Mouse (Mus musculus) embryonic facial prominence, embryonic 13.5 days (tissue): ENCODE measurements around the gene Acsl4. TPM values are rescaled to one million over a fixed set of nuclear protein-coding genes. Genes with fewer than 3 reads are reported as not detected.

ENCODE experiments used
- ATAC-seq: fragments of 200-750 bp; cut with Nextera tagmentation; 2 replicates; pipeline ENCODE4 v1.8.0; 2017; ENCODE audit warnings: low read depth; ENCODE audit not compliant: insufficient number of reproducible peaks, insufficient read depth, low FRiP score, low TSS enrichment
- H3K27ac ChIP-seq: fragments of 300-500 bp; sonication (generic); 2 replicates; pipeline ENCODE4 v1.5.1; 2015; ENCODE audit warnings: moderate library complexity, mild to moderate bottlenecking, inconsistent platforms
- H3K27me3 ChIP-seq: fragments of 300-500 bp; sonication (generic); 2 replicates; pipeline ENCODE4 v1.6.1; 2015; ENCODE audit warnings: mild to moderate bottlenecking, inconsistent platforms
- H3K36me3 ChIP-seq: fragments of 300-500 bp; sonication (generic); 2 replicates; pipeline ENCODE4 v1.6.1; 2015; ENCODE audit warnings: mild to moderate bottlenecking, inconsistent platforms
- H3K4me1 ChIP-seq: fragments of 300-500 bp; sonication (generic); 2 replicates; pipeline ENCODE4 v1.6.1; 2015; ENCODE audit warnings: inconsistent platforms
- H3K4me2 ChIP-seq: fragments of 300-500 bp; sonication (generic); 2 replicates; pipeline ENCODE4 v1.6.1; 2015; ENCODE audit warnings: moderate library complexity, mild to moderate bottlenecking, inconsistent platforms
- H3K4me3 ChIP-seq: fragments of 300-500 bp; sonication (generic); 2 replicates; pipeline ENCODE4 v1.5.1; 2015; ENCODE audit warnings: mild to moderate bottlenecking, inconsistent platforms
- H3K9ac ChIP-seq: fragments of 300-500 bp; sonication (generic); 2 replicates; pipeline ENCODE4 v1.6.1; 2015; ENCODE audit warnings: mild to moderate bottlenecking, inconsistent platforms
- H3K9me3 ChIP-seq: fragments of 300-500 bp; sonication (generic); 2 replicates; pipeline ENCODE4 v1.6.1; 2016; ENCODE audit warnings: inconsistent platforms
- WGBS: fragments of 180-500 bp; shearing (Covaris S2); methylation state at CpG from one replicate; pipeline ENCODE4 v1.1.7; 2015; ENCODE audit warnings: mixed read lengths; 5-methylcytosine and 5-hydroxymethylcytosine counted together
- polyA plus RNA-seq: library from polyadenylated mRNA; unstranded; fragments of >200 nt; fragmentation: Nextera tagmentation; extraction: Ambion mirVana; gene quantifications from 2 replicates; pipeline ENCODE4 v1.2.1, GENCODE M21; 2015

The Acsl4 gene
- 7.8 and 9.2 TPM in 2 replicates for polyA plus RNA-seq

DNA sequence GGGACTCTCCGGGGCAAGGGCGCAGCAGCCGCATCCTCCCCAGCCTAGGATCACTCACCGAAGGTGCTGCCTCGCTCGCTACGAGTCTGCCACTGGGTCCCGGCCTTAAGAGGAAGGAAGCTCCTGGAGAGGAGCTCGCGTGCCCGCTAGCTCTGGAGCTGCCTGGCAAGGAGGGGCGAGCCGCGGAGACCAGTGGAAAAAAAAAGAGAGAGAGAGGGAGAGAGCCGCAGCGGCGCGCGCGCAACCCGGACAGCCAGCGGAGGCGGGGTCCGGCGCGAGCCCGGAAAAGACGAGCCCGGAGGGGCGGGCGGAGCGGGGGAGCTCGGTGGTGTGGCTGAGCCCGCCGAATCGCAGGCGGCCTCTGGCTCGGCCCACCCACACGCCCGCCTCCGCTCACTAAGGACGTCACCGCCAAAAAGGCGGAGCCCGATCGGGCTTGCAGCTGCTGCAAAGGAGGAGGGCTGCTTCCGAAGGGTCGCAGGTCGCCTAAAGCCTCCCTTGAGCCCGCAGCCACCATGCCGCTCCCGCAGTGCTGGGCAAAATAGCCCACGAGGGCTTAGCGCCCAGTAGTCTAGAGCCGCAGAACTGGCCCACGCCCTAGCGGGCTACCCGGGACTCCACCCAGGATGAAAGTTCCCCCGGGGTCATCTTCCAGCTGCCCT is at the start of gene Acsl4:
Gene Acsl4, minus strand, starts transcription at position 289 of the 662 bp plus-strand sequence.
- Histone ChIP-seq H3K36me3 (no peaks in the 10 kb centered on the region), H3K4me2 (peak within 1 kb of the TSS; percentile 62), H3K9ac (peak within 1 kb of the TSS; percentile 72), H3K27ac (peak within 1 kb of the TSS; percentile 77), H3K4me3 (peak within 1 kb of the TSS; percentile 58), H3K9me3 (no peaks in the 10 kb centered on the region), H3K4me1 (no peaks in the 10 kb centered on the region), H3K27me3 (peaks cover 32% of the 10 kb centered on the region)
- 26% methylated on average over 46 of the region's 59 CpGs for WGBS
- peak; percentile 95 for ATAC-seq

DNA sequence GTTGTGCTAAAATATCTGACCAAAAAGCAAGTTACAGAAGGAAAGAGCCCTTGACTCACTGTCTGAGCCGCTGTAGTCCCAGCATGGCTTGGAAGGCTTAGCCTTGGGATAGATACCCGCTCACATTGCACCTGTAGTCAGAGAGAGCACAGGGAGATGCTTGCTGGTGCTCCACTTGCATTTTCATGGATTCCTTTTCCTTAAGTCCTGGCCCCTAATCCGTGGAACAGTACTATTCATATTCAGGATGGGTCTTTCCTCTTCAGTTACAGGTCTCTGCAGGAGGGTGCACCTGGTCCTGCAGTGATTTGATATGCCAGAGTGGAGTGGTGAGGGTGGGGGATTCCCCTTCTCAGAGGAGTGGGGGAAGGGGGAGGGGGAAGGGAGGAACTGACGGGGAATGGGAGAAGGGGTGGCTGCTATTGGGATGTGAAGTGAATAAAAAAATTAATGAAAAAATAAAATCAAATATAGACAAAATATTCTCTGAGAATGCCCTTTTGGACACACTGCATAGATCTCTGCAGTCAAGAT is 47.7 kb upstream of the Acsl4 start:
- no peak overlapping the region for H3K4me3 ChIP-seq
- peaks cover 19% of the 10 kb centered on the region for H3K27me3 ChIP-seq
- H3K27ac ChIP-seq = no peak overlapping the region
- no peaks in the 10 kb centered on the region for H3K36me3 ChIP-seq
- no peaks in the 10 kb centered on the region for H3K4me1 ChIP-seq
- H3K9ac ChIP-seq = no peak overlapping the region
- 42% methylated on average over 4 of the region's 4 CpGs for WGBS
- no peak for ATAC-seq
- no peaks in the 10 kb centered on the region for H3K9me3 ChIP-seq
- H3K4me2 ChIP-seq = no peak overlapping the region

DNA sequence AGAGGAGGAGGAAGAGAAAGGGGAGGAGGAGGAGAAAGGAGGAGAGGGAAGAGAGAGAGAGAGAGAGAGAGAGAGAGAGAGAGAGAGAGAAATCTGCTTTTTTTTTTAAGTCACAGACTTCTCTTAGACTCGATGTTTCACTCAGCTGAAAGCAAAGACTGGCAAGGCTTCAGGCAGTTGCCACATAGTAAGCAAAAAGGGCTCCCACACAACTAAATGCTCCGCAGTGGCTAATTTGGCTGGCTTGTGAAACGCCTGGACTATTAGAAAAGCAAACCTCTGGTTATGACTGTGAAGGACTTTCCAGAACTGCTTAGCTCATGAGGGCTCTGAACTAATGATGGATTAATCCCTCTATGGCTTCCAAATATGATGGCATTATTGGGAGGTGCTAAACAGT is 42.5 kb upstream of the Acsl4 start:
- H3K27ac ChIP-seq = no peak overlapping the region
- H3K36me3 ChIP-seq = no peaks in the 10 kb centered on the region
- ATAC-seq = no peak
- H3K9me3 ChIP-seq = no peaks in the 10 kb centered on the region
- no peak overlapping the region for H3K4me2 ChIP-seq
- H3K4me3 ChIP-seq = no peak overlapping the region
- H3K9ac ChIP-seq = no peak overlapping the region
- no peaks in the 10 kb centered on the region for H3K4me1 ChIP-seq
- 63% methylated on average over 3 of the region's 3 CpGs for WGBS
- H3K27me3 ChIP-seq = peaks cover 15% of the 10 kb centered on the region

DNA sequence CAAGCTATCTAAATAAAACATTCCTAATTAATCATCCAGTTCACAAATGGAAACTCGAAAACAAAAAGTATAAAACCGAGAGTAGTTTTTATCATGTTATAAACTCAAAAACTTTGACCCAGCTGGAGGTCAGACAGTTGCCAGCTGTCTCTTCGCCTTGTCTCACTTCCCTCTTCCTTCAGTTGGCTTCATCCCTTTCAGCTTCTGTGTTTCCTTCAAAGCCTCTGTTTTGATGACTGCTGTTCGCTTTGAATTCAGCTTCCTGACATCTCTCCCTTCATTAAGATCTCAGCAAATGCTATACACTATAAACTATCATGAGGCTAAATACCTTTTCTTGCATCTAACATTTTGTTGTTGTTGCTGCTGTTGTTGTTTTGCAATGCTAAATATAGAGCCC is 36.8 kb upstream of the Acsl4 start:
- Histone ChIP-seq H3K9me3 (no peaks in the 10 kb centered on the region), H3K4me2 (no peak overlapping the region), H3K4me1 (no peaks in the 10 kb centered on the region), H3K4me3 (no peak overlapping the region), H3K9ac (no peak overlapping the region), H3K36me3 (no peaks in the 10 kb centered on the region), H3K27ac (no peak overlapping the region), H3K27me3 (peaks cover 9% of the 10 kb centered on the region)
- WGBS = 69% methylated on average over 4 of the region's 4 CpGs
- no peak for ATAC-seq

DNA sequence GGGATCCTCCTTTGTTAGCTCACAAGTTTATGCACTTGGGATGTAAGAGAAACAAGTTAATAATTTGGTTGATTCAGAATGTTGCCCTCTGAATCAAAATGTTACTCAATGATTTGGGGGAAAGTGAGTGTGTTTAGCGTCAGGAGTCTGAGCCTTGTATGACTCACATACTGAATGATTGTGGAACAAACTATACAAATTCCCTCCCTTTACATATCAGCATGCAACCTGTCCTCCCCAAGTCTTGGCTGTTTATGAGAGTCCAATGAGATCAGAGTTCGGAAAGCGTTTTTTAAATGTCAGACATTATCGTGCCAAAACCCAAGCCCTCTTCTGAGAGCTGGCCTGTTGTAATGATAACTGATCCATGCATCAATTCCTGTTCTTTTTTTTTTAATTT is 36.3 kb upstream of the Acsl4 start:
- H3K36me3 ChIP-seq = no peaks in the 10 kb centered on the region
- H3K4me3 ChIP-seq = no peak overlapping the region
- 80% methylated on average over 4 of the region's 4 CpGs for WGBS
- H3K9ac ChIP-seq = no peak overlapping the region
- H3K4me1 ChIP-seq = no peaks in the 10 kb centered on the region
- H3K27ac ChIP-seq = no peak overlapping the region
- ATAC-seq = no peak
- no peak overlapping the region for H3K4me2 ChIP-seq
- no peaks in the 10 kb centered on the region for H3K9me3 ChIP-seq
- H3K27me3 ChIP-seq = peaks cover 9% of the 10 kb centered on the region

DNA sequence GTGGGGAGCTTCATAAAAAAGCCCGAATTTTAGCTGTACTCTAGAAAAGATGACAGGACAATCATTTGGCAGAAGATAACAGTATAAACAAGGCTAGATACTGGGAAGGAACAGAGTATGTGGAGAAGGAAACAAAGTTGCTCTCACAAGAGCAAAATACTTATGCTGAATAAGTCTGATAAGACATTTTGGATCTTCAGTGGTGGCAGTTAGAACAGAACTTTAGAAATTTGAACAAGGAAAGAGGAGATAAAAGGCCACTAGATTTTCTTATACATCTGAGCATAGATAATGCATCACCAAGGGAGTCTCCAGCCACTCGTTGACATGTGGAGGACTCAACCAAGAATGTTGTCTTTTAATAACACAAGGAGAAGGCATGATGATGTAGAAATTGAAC is 23.5 kb upstream of the Acsl4 start:
- WGBS = 80% methylated on average over 2 of the region's 2 CpGs

DNA sequence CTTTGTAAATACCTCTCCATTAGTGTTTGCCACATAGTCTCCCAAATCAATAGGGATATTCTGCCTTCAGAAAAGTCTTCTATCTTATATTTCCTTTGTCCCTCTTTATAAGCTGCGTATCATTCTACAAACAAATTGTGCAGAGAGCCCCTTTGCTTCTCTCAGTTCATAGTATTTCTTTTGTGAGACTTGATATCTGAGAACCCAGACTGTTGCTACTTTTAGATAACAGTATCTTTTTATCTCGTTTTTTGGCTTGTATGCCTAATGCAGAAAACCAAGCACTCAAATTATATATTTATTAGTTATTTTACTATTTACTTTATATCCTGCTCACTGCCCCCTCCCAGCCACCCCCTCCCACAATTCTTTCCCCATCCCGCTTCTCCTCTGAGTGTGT is 19.7 kb upstream of the Acsl4 start:
- Histone ChIP-seq H3K36me3 (no peaks in the 10 kb centered on the region), H3K27me3 (peaks cover 15% of the 10 kb centered on the region)
- 75% methylated on average over 3 of the region's 3 CpGs for WGBS

More for the DNA sequence above, 23.5 kb upstream of the Acsl4 start:
- Histone ChIP-seq H3K4me1 (no peaks in the 10 kb centered on the region), H3K9ac (no peak overlapping the region), H3K4me2 (no peak overlapping the region), H3K27me3 (peaks cover 21% of the 10 kb centered on the region), H3K4me3 (no peak overlapping the region), H3K27ac (no peak overlapping the region), H3K9me3 (no peaks in the 10 kb centered on the region), H3K36me3 (no peaks in the 10 kb centered on the region)
- ATAC-seq = no peak

DNA sequence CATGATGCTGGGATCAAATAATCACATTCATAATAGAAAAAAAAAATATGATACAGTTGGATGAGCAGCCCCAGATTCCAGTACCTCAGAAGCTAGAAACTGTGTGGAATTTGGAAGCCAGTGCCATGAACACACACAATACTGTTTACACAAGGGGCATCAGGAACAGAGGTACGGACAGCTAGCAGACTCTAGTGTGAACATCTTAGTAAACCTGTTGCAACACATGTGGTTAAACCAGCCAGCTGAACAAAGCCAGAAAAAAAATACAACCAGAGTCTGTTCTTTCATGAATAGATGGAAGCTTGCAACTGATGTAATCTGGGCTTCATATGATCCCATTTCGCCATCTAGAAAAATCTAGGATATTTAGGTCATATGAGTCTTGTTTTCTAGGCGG is 19.0 kb upstream of the Acsl4 start:
- Histone ChIP-seq H3K36me3 (no peaks in the 10 kb centered on the region), H3K4me1 (no peaks in the 10 kb centered on the region), H3K4me2 (no peak overlapping the region), H3K27me3 (peaks cover 15% of the 10 kb centered on the region; the same call in 1 of the 2 replicates), H3K9ac (no peak overlapping the region), H3K27ac (no peak overlapping the region), H3K4me3 (no peak overlapping the region), H3K9me3 (no peaks in the 10 kb centered on the region)
- WGBS = 80% methylated on average over 3 of the region's 3 CpGs
- no peak for ATAC-seq

More for the DNA sequence above, 19.7 kb upstream of the Acsl4 start:
- Histone ChIP-seq H3K9ac (no peak overlapping the region), H3K9me3 (no peaks in the 10 kb centered on the region), H3K4me2 (no peak overlapping the region), H3K4me1 (no peaks in the 10 kb centered on the region), H3K27ac (no peak overlapping the region), H3K4me3 (no peak overlapping the region)
- ATAC-seq = no peak

DNA sequence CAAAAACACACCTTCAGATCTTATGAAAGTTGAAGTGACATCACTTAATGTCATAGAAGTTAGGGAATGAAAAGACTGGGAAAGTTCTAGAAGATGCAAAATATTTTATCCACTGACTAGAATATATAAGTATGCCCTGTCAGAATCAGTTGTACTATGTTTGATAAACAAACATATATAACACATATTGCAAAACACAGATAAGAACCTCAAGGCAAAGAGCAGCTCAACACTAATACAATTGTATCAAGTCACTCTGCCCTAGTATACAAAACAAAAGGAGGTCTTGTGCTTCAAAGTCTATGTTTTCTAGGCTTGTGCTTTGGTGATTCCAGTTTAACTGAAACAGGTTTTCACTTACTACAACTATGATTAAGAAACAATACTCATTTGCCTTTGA is 12.8 kb upstream of the Acsl4 start:
- no peak overlapping the region for H3K4me2 ChIP-seq
- ATAC-seq = no peak
- H3K4me3 ChIP-seq = no peak overlapping the region
- no peak overlapping the region for H3K27ac ChIP-seq
- H3K4me1 ChIP-seq = no peaks in the 10 kb centered on the region
- no peak overlapping the region for H3K9ac ChIP-seq
- no peaks in the 10 kb centered on the region for H3K27me3 ChIP-seq
- H3K36me3 ChIP-seq = no peaks in the 10 kb centered on the region
- H3K9me3 ChIP-seq = no peaks in the 10 kb centered on the region

DNA sequence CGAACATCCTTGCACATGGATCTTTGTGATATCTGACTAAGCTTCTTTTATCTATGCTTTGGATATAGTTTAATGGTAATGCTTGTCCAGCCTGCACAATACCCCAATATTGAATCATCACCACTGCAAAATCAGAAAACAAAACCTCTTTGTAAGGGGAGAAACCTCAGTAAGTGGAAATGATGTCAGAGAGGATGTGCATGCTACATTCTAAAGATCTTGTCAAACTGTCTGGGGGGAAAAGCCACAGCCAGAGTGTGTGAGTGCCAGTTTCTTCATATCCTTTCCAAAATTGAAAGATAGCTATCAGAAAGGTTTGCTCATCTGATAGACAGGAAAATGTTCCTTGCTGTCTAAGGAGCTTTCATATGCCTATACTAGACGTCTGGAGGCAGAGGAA is 8.3 kb upstream of the Acsl4 start:
- 58% methylated on average over 2 of the region's 2 CpGs for WGBS
- Histone ChIP-seq H3K27ac (no peak overlapping the region), H3K27me3 (no peaks in the 10 kb centered on the region)

DNA sequence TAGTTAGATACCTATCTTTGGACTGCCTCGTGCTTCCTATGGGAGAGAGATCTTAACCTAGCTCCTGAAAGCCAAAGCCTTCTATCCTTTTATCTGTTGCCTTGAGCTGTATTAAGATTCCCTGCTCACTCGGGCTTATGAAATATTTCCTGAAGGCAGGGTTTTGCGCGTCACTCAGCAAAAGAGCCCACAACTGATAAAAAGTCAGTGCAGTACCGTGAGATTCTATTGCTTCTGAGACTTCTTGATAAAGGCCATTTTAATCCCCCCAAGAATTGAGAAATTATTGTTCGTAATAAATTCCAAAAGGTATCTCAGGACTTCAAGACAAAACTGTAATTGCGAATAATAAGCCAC is 552 bp upstream of the Acsl4 start:
- WGBS = 36% methylated on average over 7 of the region's 7 CpGs

More for the DNA sequence above, 8.3 kb upstream of the Acsl4 start:
- Histone ChIP-seq H3K9ac (no peak overlapping the region), H3K4me1 (no peaks in the 10 kb centered on the region), H3K4me2 (no peak overlapping the region), H3K36me3 (no peaks in the 10 kb centered on the region), H3K4me3 (no peak overlapping the region), H3K9me3 (no peaks in the 10 kb centered on the region)
- ATAC-seq = no peak

DNA sequence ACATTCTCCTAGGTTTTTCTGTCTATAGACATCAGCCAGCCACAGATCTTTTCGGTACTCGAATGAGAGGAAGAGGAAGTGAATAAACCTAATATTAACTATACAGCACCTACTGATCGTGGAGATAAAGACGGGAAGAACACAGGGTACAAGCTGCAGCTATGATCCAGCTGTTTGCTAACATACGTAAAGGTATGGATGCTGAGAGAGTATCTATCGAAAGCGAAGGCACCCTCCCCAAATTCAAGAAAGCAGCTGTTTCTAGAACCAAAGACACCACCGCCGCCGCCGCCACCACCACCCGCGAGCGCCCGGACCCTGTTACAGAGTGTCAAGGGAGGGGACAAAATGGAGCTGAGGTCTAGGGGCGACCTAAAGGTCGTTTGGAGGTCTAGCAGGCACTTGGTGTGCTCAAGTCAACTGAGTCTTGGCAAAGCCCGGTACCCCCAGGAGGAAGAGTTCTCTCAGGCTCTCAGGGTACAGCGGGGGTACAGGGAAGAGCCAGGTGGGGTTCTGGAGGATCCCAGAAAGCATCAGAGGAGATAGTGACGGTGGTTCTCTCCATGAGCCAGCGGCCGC is 665 bp downstream of the Acsl4 start:
- 0 out of 2 replicates have a peak, but pooled peaks have one; percentile 30 for ATAC-seq

More for the DNA sequence above, 552 bp upstream of the Acsl4 start:
- Histone ChIP-seq H3K9ac (peak overlapping the region; percentile 68), H3K27me3 (peaks cover 32% of the 10 kb centered on the region), H3K9me3 (no peaks in the 10 kb centered on the region), H3K4me1 (no peaks in the 10 kb centered on the region), H3K36me3 (no peaks in the 10 kb centered on the region), H3K4me3 (peak overlapping the region; percentile 58), H3K4me2 (peak overlapping the region; percentile 61), H3K27ac (peak overlapping the region; percentile 63)
- ATAC-seq = no peak

More for the DNA sequence above, 665 bp downstream of the Acsl4 start:
- Histone ChIP-seq H3K4me2 (peak overlapping the region; percentile 62), H3K27ac (peak overlapping the region; percentile 77), H3K27me3 (peaks cover 32% of the 10 kb centered on the region), H3K9me3 (no peaks in the 10 kb centered on the region), H3K9ac (peak overlapping the region; percentile 72), H3K4me3 (peak overlapping the region; percentile 58), H3K4me1 (0 out of 2 replicates have a peak, but pooled peaks cover 5% of the 10 kb centered on the region), H3K36me3 (no peaks in the 10 kb centered on the region)
- WGBS = 23% methylated on average over 22 of the region's 22 CpGs
